Mouse (Mus musculus): ENCODE measurements around the gene Tmed9. TPM values are rescaled to one million over a fixed set of nuclear protein-coding genes. Genes with fewer than 3 reads are reported as not detected.
"Not testable (repeated sequence)": the region's sequence is repeated elsewhere in the genome, so short reads cannot be mapped to it uniquely, and the experiment has no call there.

The Tmed9 gene
- polyA plus RNA-seq, 1 experiment from 2014 or later: 99.2 TPM

DNA sequence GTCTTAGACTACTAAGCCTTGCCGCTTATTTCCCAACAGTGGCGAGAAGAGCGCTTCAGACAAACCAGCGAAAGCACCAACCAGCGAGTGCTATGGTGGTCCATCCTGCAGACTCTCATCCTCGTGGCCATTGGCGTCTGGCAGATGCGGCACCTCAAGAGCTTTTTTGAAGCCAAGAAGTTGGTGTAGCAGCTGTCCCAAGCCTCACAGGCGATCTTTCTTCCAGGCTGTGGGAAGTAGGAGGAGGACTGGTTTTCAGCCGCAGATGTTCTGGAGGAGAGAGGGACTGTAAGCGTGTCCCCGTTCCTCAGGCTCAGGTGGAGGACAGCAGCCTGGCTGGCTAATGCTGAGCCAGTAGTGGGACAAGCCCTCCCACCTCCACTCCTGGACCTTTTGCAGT is 23.3 kb downstream of the Tmed9 start:
- Histone ChIP-seq H3K27ac (replicated peaks) (no peak overlapping the region), H3K4me1 (replicated peaks) (peaks cover 34% of the 10 kb centered on the region), H3K27me3 (no peaks in the 10 kb centered on the region), H3K9ac (no peak overlapping the region), H3K4me3 (no peak overlapping the region), H3K36me3 (peaks cover 44% of the 10 kb centered on the region), H3K4me2 (no peak overlapping the region), H3K9me3 (no peaks in the 10 kb centered on the region)
- 97% methylated on average over 12 of the region's 12 CpGs for WGBS
- no peak for ATAC-seq (ENCODE audit: low read depth)

DNA sequence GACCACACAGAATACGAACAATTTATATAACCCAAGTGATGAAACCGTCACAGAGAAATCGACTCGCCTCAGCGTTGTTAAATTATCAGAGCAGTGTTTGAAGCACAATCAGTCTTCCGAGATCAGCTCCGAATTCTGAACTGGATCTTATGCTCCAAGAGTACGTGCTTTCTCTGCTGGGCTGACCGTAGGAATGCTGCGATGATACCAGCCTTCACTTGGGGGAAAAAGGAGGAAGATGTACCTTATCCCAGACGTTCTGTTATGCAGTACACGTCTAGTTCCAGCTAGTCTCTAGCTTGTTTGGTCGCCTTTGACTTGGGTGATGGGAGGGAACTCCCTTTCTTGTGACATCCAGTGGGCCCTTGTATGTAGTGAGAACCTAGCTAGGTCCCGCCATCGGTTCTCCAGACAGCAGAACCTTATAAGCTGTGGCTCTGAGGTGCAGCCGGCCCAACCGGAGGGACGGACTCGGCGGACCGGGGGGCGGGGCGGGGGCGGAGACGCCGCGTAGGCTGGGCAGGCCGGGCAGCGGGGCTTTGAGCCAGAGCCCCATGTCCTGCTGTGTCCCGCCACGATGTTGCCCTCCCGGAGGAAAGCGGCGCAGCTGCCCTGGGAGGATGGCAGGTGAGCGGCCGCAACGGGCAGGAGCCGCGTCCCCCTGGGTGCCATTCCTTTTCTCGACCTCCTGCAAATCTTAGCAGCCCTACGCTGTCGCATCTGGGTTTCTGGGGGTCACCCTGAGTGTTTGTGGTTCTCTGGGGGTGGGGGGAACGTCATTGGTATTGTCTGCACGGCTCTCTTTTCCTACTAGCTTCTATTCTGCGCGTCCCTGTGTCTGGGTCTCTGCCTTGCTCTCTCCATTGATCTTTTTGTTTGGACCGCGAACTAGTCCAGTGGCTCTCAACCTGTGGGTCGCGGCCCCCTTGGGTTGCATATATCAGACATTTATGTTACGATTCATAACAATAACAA is 26.3 kb downstream of the Tmed9 start, which contains the start of gene B4galt7:
Gene B4galt7, plus strand, starts transcription at position 331 of the 975 bp plus-strand sequence.
- WGBS: 8% methylated on average over 51 of the region's 51 CpGs
- Histone ChIP-seq H3K9ac (peak within 1 kb of the TSS; percentile 89), H3K27me3 (no peaks in the 10 kb centered on the region), H3K9me3 (no peaks in the 10 kb centered on the region), H3K4me2 (peak within 1 kb of the TSS; percentile 73), H3K4me3 (peak within 1 kb of the TSS; percentile 90), H3K27ac (replicated peaks) (peak within 1 kb of the TSS; percentile 89), H3K36me3 (peaks cover 55% of the 10 kb centered on the region), H3K4me1 (replicated peaks) (peaks cover 28% of the 10 kb centered on the region)
- ATAC-seq (ENCODE audit: low read depth): peak; percentile 90

DNA sequence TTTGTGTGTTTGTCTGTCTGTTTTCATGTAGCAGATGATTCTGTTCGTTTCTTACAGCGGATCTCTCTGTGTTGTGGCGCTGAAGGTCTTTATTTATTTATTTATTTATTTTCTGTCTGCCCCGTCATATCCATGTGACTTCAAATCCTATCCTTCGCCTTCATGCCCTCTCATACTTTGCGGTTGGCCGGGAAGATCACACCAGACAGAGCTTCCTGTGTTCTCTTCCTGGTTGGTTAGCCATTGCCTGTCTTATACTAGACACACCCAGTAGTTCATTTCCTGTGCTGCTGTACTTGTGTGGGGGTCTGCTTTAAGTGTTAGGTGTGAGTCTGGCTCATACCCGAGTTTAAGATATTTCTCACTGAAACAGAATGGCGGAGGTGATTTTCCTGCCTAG is 27.1 kb downstream of the Tmed9 start:
- H3K27me3 ChIP-seq: no peaks in the 10 kb centered on the region
- ATAC-seq (ENCODE audit: low read depth): no peak
- peak overlapping the region; percentile 90 for H3K4me3 ChIP-seq
- peaks cover 51% of the 10 kb centered on the region for H3K36me3 ChIP-seq
- peak overlapping the region; percentile 89 for H3K9ac ChIP-seq
- H3K9me3 ChIP-seq: no peaks in the 10 kb centered on the region
- H3K4me2 ChIP-seq: peak overlapping the region; percentile 73
- 20% methylated on average over 9 of the region's 9 CpGs for WGBS
- peak overlapping the region; percentile 89 for H3K27ac ChIP-seq (replicated peaks)
- H3K4me1 ChIP-seq (replicated peaks): peaks cover 28% of the 10 kb centered on the region

DNA sequence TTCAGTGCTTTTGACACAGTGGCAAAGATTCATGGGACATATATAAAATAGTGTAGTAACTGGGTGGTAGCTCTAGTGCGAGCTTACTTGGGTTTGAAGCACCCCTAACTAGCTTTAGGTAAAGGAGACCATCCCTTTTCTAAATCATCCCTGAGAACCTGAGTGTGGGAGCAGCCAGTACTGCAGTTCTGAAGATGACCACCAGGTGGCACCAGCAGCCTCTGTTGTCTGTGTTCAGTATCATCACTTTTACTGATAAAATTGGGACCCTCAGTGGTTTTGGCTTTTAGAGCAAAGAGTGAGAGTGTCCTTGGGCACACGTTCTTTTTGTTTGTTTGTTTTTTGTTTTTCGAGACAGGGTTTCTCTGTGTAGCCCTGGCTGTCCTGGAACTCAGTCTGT is 28.1 kb downstream of the Tmed9 start:
- no peak for ATAC-seq (ENCODE audit: low read depth)
- no peaks in the 10 kb centered on the region for H3K27me3 ChIP-seq
- H3K36me3 ChIP-seq: peaks cover 49% of the 10 kb centered on the region
- no peak overlapping the region for H3K27ac ChIP-seq (replicated peaks)
- H3K9ac ChIP-seq: no peak overlapping the region
- 16% methylated on average over 3 of the region's 3 CpGs for WGBS
- H3K4me1 ChIP-seq (replicated peaks): peaks cover 28% of the 10 kb centered on the region
- no peaks in the 10 kb centered on the region for H3K9me3 ChIP-seq
- H3K4me2 ChIP-seq: peak overlapping the region; percentile 73
- H3K4me3 ChIP-seq: 0 out of 2 replicates have a peak overlapping the region, but pooled peaks have one; percentile 90

DNA sequence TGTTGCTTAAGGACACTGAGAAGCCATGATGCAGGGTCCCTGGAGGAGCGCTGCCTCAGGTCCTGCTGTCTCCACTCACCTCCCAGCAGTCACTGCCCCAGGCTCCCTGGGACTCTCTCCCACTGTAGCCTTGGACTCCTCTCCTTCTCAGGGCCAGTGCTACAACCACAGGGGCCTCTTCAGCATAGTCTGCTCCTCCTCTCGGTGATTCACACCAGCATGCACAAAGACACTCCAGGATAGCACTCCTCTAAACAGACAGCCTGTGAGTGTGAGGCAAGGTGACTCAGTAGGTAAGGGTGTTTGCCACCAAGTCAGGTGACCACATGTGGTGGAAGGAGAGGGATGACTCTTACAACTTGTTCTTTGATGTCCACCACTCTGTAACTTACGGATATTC is 31.1 kb downstream of the Tmed9 start:
- Histone ChIP-seq H3K36me3 (peaks cover 57% of the 10 kb centered on the region), H3K4me3 (no peak overlapping the region), H3K9me3 (no peaks in the 10 kb centered on the region), H3K4me2 (no peak overlapping the region), H3K4me1 (replicated peaks) (peaks cover 23% of the 10 kb centered on the region), H3K9ac (no peak overlapping the region), H3K27me3 (no peaks in the 10 kb centered on the region), H3K27ac (replicated peaks) (no peak overlapping the region)
- WGBS: 95% methylated on average over 3 of the region's 3 CpGs
- ATAC-seq (ENCODE audit: low read depth): no peak

DNA sequence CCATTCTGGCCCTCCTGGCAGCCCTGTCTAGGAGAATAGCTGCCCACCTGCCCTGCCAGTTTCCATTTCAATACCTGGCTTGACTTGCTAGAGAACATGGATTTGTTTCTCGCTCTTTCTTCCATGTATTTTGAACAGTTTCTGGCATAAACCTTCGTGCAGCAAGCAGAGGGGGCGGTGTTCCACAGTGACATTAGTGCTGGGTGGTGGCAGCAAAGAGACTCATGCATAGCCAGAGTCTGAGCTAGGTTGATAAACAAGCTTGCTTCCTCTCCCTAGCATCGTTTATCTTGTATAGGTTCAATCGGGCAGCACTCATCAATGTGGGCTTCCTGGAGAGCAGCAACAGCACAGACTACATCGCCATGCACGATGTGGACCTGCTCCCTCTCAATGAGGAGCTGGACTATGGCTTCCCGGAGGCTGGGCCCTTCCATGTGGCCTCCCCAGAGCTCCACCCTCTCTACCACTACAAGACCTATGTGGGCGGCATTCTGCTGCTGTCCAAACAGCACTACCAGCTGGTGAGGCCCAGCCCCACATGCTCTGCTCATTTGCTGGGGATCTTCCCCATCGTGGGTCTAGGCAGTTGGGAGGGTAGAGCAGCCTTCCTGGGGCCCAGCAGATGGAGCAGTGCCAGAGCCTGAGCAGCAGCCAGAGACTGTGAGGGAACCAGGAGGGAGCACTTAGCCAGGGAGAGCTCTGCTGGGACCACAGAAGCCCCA is 33.5 kb downstream of the Tmed9 start:
- Histone ChIP-seq H3K27me3 (no peaks in the 10 kb centered on the region), H3K4me3 (no peak overlapping the region), H3K9me3 (no peaks in the 10 kb centered on the region), H3K36me3 (peaks cover 77% of the 10 kb centered on the region), H3K4me1 (replicated peaks) (peaks cover 5% of the 10 kb centered on the region), H3K9ac (no peak overlapping the region), H3K4me2 (no peak overlapping the region), H3K27ac (replicated peaks) (no peak overlapping the region)
- WGBS: 84% methylated on average over 10 of the region's 10 CpGs
- no peak for ATAC-seq (ENCODE audit: low read depth)

DNA sequence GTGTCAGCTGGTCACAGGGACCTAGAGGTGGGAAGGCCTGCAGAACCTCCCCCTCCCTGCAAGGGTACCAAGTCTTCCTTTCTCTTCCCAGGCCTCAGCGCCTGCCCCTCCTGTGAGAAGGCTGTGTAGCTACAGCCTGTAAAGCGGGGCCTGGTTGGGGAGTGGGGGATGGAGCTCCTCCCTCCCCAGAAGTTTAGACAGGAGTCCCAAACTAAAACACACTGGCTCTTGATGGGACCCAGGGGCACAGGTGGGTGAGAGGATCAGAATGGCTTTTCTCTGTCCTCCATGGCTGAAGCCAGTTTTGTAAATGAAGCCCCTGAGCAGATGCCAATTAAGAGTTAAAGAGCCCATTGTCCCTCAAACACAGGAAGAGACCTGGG is 34.1 kb downstream of the Tmed9 start:
- Histone ChIP-seq H3K4me1 (replicated peaks) (no peaks in the 10 kb centered on the region), H3K27ac (replicated peaks) (no peak overlapping the region), H3K4me2 (no peak overlapping the region), H3K27me3 (no peaks in the 10 kb centered on the region), H3K9ac (no peak overlapping the region), H3K4me3 (no peak overlapping the region), H3K9me3 (no peaks in the 10 kb centered on the region), H3K36me3 (peaks cover 77% of the 10 kb centered on the region)
- ATAC-seq (ENCODE audit: low read depth): no peak
- 70% methylated on average over 2 of the region's 2 CpGs for WGBS

DNA sequence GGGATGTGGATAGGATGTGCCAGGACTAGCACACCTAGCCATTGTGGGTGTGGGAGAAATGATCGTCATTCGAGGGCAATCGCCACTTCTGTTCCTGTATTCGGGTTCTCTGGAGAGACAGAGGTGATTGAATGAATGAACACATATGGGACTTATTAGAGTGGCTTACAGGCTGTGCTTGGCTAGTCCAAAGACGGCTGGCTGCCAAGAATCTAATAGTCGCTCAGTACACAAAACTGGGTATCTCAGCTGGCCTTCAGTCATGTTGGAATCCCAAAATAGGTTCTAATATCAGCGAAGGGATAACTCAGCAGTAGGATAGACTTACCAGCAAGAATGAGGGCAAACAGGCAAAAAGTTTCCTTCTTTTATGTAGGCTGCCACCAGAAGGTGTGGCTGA is 38.5 kb downstream of the Tmed9 start:
- no peak overlapping the region for H3K27ac ChIP-seq (replicated peaks)
- no peak overlapping the region for H3K9ac ChIP-seq
- H3K4me2 ChIP-seq: no peak overlapping the region
- ATAC-seq (ENCODE audit: low read depth): no peak
- peaks cover 58% of the 10 kb centered on the region for H3K36me3 ChIP-seq
- H3K27me3 ChIP-seq: no peaks in the 10 kb centered on the region
- 88% methylated on average over 7 of the region's 7 CpGs for WGBS
- no peaks in the 10 kb centered on the region for H3K4me1 ChIP-seq (replicated peaks)
- H3K4me3 ChIP-seq: no peak overlapping the region
- no peaks in the 10 kb centered on the region for H3K9me3 ChIP-seq

DNA sequence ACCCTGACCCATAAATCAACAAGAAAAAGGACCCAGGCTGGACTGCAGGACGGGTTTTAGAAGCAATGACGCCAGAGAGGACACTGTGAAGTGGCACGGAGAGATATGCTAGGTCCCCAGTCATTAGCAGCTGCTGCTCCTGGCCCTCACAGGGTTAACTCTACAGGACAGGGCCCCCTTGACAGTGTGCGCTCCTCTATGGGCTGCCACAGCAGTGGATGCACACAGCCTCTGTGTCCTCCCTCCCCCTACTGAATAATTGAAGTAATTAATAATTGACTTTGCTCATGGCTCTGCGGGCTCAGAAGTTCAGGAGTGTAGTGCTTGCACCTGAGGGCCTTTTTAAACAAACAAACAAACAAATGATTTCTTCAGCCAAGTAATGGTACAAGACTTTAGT is 39.9 kb downstream of the Tmed9 start:
- ATAC-seq (ENCODE audit: low read depth): no peak
- Histone ChIP-seq H3K4me3 (no peak overlapping the region), H3K4me1 (replicated peaks) (no peaks in the 10 kb centered on the region), H3K27ac (replicated peaks) (no peak overlapping the region), H3K27me3 (no peaks in the 10 kb centered on the region), H3K36me3 (peaks cover 44% of the 10 kb centered on the region), H3K9me3 (no peaks in the 10 kb centered on the region), H3K4me2 (no peak overlapping the region), H3K9ac (no peak overlapping the region)
- 42% methylated on average over 5 of the region's 5 CpGs for WGBS

DNA sequence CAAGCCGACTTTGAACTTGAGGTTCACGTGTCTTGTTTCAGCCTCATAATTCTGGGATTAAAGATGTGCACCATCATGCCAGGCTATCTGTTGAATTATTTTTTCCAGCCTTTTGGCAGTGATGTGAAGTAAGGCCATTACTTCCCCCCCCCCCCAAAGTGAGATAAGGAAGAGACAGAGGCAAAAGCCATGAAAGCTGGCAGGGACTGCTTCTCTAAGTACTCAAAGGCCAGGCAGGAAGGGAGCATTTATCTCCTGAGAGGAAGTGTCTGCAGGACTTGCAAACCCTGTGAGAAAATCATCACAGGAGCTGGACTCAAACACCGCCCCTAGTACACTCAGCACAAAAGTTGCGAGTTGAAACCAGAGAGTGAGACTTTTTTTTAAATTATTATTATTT is 45.8 kb downstream of the Tmed9 start:
- 95% methylated on average over 4 of the region's 4 CpGs for WGBS
- ATAC-seq (ENCODE audit: low read depth): no peak
- H3K4me3 ChIP-seq: no peak overlapping the region
- H3K27me3 ChIP-seq: no peaks in the 10 kb centered on the region
- peaks cover 16% of the 10 kb centered on the region for H3K4me1 ChIP-seq (replicated peaks)
- H3K9me3 ChIP-seq: no peaks in the 10 kb centered on the region
- peaks cover 9% of the 10 kb centered on the region for H3K36me3 ChIP-seq
- H3K9ac ChIP-seq: no peak overlapping the region
- no peak overlapping the region for H3K27ac ChIP-seq (replicated peaks)
- no peak overlapping the region for H3K4me2 ChIP-seq

DNA sequence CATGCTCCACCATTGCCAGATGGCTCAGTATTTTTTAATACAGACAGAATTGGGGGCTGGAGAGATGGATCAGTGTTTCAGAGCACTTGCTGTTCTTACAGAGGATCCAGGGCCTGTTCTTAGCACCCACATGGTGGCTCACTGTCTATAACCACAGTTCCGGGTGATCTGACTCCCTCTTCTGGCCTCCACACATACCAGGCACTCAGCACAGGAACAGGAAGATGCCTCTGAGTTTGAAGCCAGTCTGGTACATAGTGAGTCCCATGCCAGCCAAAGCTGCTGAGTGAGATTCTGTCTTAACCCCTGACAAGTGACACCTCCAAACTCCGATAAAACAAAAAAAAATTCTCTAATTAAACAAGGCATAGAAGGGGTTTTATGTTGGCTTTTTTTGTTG is 46.7 kb downstream of the Tmed9 start:
- H3K9ac ChIP-seq: no peak overlapping the region
- no peak overlapping the region for H3K4me2 ChIP-seq
- ATAC-seq (ENCODE audit: low read depth): no peak
- H3K27me3 ChIP-seq: no peaks in the 10 kb centered on the region
- no peaks in the 10 kb centered on the region for H3K9me3 ChIP-seq
- no peak overlapping the region for H3K27ac ChIP-seq (replicated peaks)
- H3K4me1 ChIP-seq (replicated peaks): peaks cover 26% of the 10 kb centered on the region
- no peak overlapping the region for H3K4me3 ChIP-seq
- WGBS: 82% methylated on average over 2 of the region's 2 CpGs
- H3K36me3 ChIP-seq: peaks cover 2% of the 10 kb centered on the region; the same call in 1 of the 2 replicates

DNA sequence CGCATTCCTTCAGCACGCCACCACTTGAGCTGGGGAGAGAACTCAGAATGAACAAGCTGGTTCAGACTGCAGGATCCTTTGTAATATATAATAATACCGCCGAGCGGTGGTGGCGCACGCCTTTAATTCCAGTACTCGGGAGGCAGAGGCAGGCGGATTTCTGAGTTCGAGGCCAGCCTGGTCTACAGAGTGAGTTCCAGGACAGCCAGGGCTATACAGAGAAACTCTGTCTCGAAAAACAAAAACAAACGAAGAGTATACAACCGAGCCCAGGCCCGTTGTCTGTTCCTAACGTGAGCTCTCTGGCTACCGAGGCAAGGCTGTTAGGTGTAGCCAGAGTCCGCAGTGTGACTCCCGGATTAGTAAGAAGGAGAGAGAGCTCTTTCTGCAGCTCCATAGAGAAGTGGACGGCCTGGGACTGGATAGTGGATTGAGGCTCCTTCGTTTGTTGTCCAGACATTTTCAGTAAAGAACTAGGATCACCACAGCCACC is 48.7 kb downstream of the Tmed9 start:
- WGBS: 28% methylated on average over 20 of the region's 20 CpGs
- peak overlapping the region; percentile 90 for H3K9ac ChIP-seq
- H3K4me1 ChIP-seq (replicated peaks): peaks cover 42% of the 10 kb centered on the region
- H3K27ac ChIP-seq (replicated peaks): peak overlapping the region; percentile 96
- peaks cover 17% of the 10 kb centered on the region for H3K36me3 ChIP-seq
- H3K4me2 ChIP-seq: peak overlapping the region; percentile 77
- H3K4me3 ChIP-seq: peak overlapping the region; percentile 89
- H3K9me3 ChIP-seq; ATAC-seq (ENCODE audit: low read depth); H3K27me3 ChIP-seq: not testable (repeated sequence)

Data from neural tube, embryonic 13.5 days (tissue).